Mouse (Mus musculus): ENCODE results near the gene Eml4.

- TF ChIP-seq POLR2A (IDR thresholded peaks at IDR 0.05; ENCODE audit: insufficient read depth, low read length): no peak
- no peak for TF ChIP-seq CTCF (IDR thresholded peaks at IDR 0.05; ENCODE audit: low read depth, low read length)
- TF ChIP-seq EP300 (IDR thresholded peaks at IDR 0.05; ENCODE audit: insufficient read depth, low read depth, low read length): no peak
Measured at GRCm38 (mm10) chr17:83482817-83483536, 132.2 kb downstream of the Eml4 start.
